8 mouse cellular contexts compared by ENCODE assay signal in the genomic region with DNA sequence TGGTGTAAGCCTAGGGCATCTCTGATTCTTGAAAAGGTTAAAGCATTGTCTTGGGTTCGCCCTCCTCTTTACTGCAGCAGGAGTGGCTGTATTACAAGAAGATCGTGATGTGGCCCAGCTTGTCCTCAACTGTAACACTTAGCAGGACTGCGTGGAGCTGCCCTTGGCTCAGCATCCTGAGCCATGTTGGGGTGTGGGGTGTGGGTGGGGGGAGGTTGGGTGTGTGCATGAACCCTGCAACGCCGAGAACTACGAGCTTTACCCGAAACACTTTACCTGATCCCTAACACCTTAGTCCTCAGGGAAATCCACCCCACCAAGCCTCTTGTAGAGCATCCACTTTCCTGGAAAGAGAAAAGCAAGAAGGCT. TPM values are rescaled to one million over a fixed set of nuclear protein-coding genes. Genes with fewer than 3 reads are reported as not detected.
A peak's percentile ranks its signal among the peaks of the same experiment; 100 is the strongest.
DNase-seq lines count a peak whose midpoint lies in the region; ATAC-seq lines count a peak whose summit lies in the region.

No protein-coding gene starts in this region.

- intact Hi-C loops in heart, postnatal 36 days (cut with DNase I) = loop anchor here (5.0 kb wide), 1 partner anchor 684 kb away; the partner anchor contains the start of gene 2610008E11Rik
- intact Hi-C loops in gastrocnemius, postnatal 14 days (cut with DNase I; ENCODE audit: low total_unique reads) = no loop called here

- H3K4me3 ChIP-seq in heart, embryonic 14.5 days (ENCODE audit: control insufficient read depth in 1 of 2, insufficient read depth in 1 of 2, low read depth in 1 of 2, low read length in 2 of 2) = peak overlapping the region; percentile 64 to 75
- H3K4me3 ChIP-seq in hindbrain, embryonic 14.5 days (replicated peaks; ENCODE audit: low read length) = peak overlapping the region; percentile 74
- peak overlapping the region; percentile 95 for H3K4me3 ChIP-seq in midbrain, embryonic 12.5 days

- 39% methylated on average over 7 of the region's 7 CpGs for WGBS in heart, embryonic 14.5 days
- WGBS in hindbrain, embryonic 14.5 days = 46% methylated on average over 7 of the region's 7 CpGs
- WGBS in midbrain, embryonic 12.5 days = 47% methylated on average over 7 of the region's 7 CpGs

- 0 out of 2 replicates have a peak, but pooled peaks have one; percentile 16 for ATAC-seq in heart, embryonic 14.5 days (ENCODE audit: insufficient number of reproducible peaks, insufficient read depth, low FRiP score, low read depth)
- ATAC-seq in activated CD4-positive, CD25-positive, alpha-beta regulatory T cell, adult 4 months = peak; percentile 8
- ATAC-seq in hindbrain, embryonic 14.5 days (ENCODE audit: low FRiP score) = no peak; the same call in 1 of the 2 replicates
- peak; percentile 78; the same call in 1 of the 2 replicates for ATAC-seq in midbrain, embryonic 12.5 days (ENCODE audit: low FRiP score, low read depth)

- DNase-seq in heart, postnatal 36 days = no peak
- DNase-seq in hindbrain, embryonic 14.5 days (ENCODE audit: low spot score) = no peak
- DNase-seq in gastrocnemius, postnatal 14 days = no peak
- DNase-seq in thymus, postnatal 36 days = no peak
- DNase-seq in adrenal gland, adult 2 months = no peak

- peak overlapping the region; percentile 66 for H3K4me2 ChIP-seq in heart, embryonic 14.5 days (ENCODE audit: low read length)
- H3K4me2 ChIP-seq in hindbrain, embryonic 14.5 days (replicated peaks) = peak overlapping the region; percentile 70
- H3K4me2 ChIP-seq in midbrain, embryonic 12.5 days (replicated peaks) = peak overlapping the region; percentile 77

- H3K27ac ChIP-seq in heart, embryonic 14.5 days (replicated peaks in 1 of 2; ENCODE audit: control insufficient read depth in 1 of 2, insufficient read depth in 1 of 2, low read depth in 2 of 2, low read length in 2 of 2) = no peak overlapping the region; a peak in 1 of 4 replicates
- H3K27ac ChIP-seq in hindbrain, embryonic 14.5 days = peak overlapping the region; percentile 84
- no peak overlapping the region for H3K27ac ChIP-seq in midbrain, embryonic 12.5 days (replicated peaks)

- peaks cover 2 to 8% of the 10 kb centered on the region in 2 experiments; a peak in 2 of 4 replicates for H3K4me1 ChIP-seq in heart, embryonic 14.5 days (ENCODE audit: control insufficient read depth in 2 of 2, insufficient read depth in 2 of 2, low read length in 2 of 2)
- H3K4me1 ChIP-seq in hindbrain, embryonic 14.5 days (replicated peaks; ENCODE audit: control insufficient read depth, insufficient read depth, low read length) = peaks cover 11% of the 10 kb centered on the region
- H3K4me1 ChIP-seq in midbrain, embryonic 12.5 days = peaks cover 10% of the 10 kb centered on the region

- peak overlapping the region; percentile 86; the same call in 1 of the 2 replicates for H3K9ac ChIP-seq in heart, embryonic 14.5 days (ENCODE audit: low read length)
- H3K9ac ChIP-seq in hindbrain, embryonic 14.5 days = peak overlapping the region; percentile 37
- H3K9ac ChIP-seq in midbrain, embryonic 12.5 days (replicated peaks) = peak overlapping the region; percentile 70; the same call in 1 of the 2 replicates

- no peaks in the 10 kb centered on the region for H3K27me3 ChIP-seq in heart, embryonic 14.5 days (ENCODE audit: control insufficient read depth, insufficient read depth, low read length)
- no peaks in the 10 kb centered on the region for H3K27me3 ChIP-seq in hindbrain, embryonic 14.5 days (ENCODE audit: control insufficient read depth, insufficient read depth, low read length)
- H3K27me3 ChIP-seq in midbrain, embryonic 12.5 days = no peaks in the 10 kb centered on the region

- H3K36me3 ChIP-seq in heart, embryonic 14.5 days (ENCODE audit: control insufficient read depth, insufficient read depth, low read length) = peaks cover 30% of the 10 kb centered on the region
- peaks cover 29% of the 10 kb centered on the region for H3K36me3 ChIP-seq in hindbrain, embryonic 14.5 days (replicated peaks; ENCODE audit: control insufficient read depth, insufficient read depth)
- peaks cover 28% of the 10 kb centered on the region for H3K36me3 ChIP-seq in midbrain, embryonic 12.5 days

- no peaks in the 10 kb centered on the region for H3K9me3 ChIP-seq in heart, embryonic 14.5 days (ENCODE audit: control insufficient read depth, low read length)
- no peaks in the 10 kb centered on the region for H3K9me3 ChIP-seq in hindbrain, embryonic 14.5 days (ENCODE audit: control insufficient read depth, low read length)
- no peaks in the 10 kb centered on the region for H3K9me3 ChIP-seq in midbrain, embryonic 12.5 days

RNA-seq across cellular contexts. Expression of gene Rrp1, which starts 0.3 kb away (rescaled TPM):
- 176 and 191 TPM in 2 replicates for polyA plus RNA-seq in heart, embryonic 14.5 days (2014; fragmentation: Nextera tagmentation; extraction: Ambion mirVana)
- 10 to 100 TPM; 93.6 to 97.2 TPM for total RNA-seq in heart, postnatal 36 days (2021)
- 100 to 1,000 TPM in 1 of 2 experiments, 10 to 100 TPM in 1; 92.2 to 124 TPM for polyA plus RNA-seq in activated CD4-positive, CD25-positive, alpha-beta regulatory T cell, adult 4 months (2017; shearing (Covaris generic))
- polyA plus RNA-seq in hindbrain, embryonic 14.5 days (2014; fragmentation: Nextera tagmentation; extraction: Ambion mirVana) = 324 and 336 TPM in 2 replicates
- 320 and 330 TPM in 2 replicates for polyA plus RNA-seq in midbrain, embryonic 12.5 days (2016; fragmentation: Nextera tagmentation; extraction: Ambion mirVana)
- 10 to 100 TPM; 70.5 to 73.9 TPM for total RNA-seq in gastrocnemius, postnatal 14 days (2021)
- total RNA-seq in adrenal gland, adult 2 months (2021) = 100 to 1,000 TPM; 234 to 244 TPM
- polyA plus RNA-seq in adrenal gland, adult 2 months (2012; rRNA removed) = 52.6 and 73.7 TPM in 2 replicates

RNA-seq across cellular contexts. Expression of gene Cstb, which starts 12.3 kb away (rescaled TPM):
- 123 and 124 TPM in 2 replicates for polyA plus RNA-seq in heart, embryonic 14.5 days (2014; fragmentation: Nextera tagmentation; extraction: Ambion mirVana)
- total RNA-seq in heart, postnatal 36 days (2021) = 10 to 100 TPM; 30.4 to 30.6 TPM
- 100 to 1,000 TPM; 166 to 179 TPM for polyA plus RNA-seq in activated CD4-positive, CD25-positive, alpha-beta regulatory T cell, adult 4 months (2017; shearing (Covaris generic))
- 97.3 and 119 TPM in 2 replicates for polyA plus RNA-seq in hindbrain, embryonic 14.5 days (2014; fragmentation: Nextera tagmentation; extraction: Ambion mirVana)
- 112 and 114 TPM in 2 replicates for polyA plus RNA-seq in midbrain, embryonic 12.5 days (2016; fragmentation: Nextera tagmentation; extraction: Ambion mirVana)
- 10 to 100 TPM; 18.5 to 21.2 TPM for total RNA-seq in gastrocnemius, postnatal 14 days (2021)
- total RNA-seq in adrenal gland, adult 2 months (2021) = 100 to 1,000 TPM; 380 to 402 TPM
- polyA plus RNA-seq in adrenal gland, adult 2 months (2012; rRNA removed) = 67.7 and 81.7 TPM in 2 replicates

RNA-seq across cellular contexts. Expression of gene Pdxk, which starts 51.6 kb away (rescaled TPM):
- 4.0 and 4.5 TPM in 2 replicates for polyA plus RNA-seq in heart, embryonic 14.5 days (2014; fragmentation: Nextera tagmentation; extraction: Ambion mirVana)
- total RNA-seq in heart, postnatal 36 days (2021) = 10 to 100 TPM; 10.6 to 11.7 TPM
- 1 to 10 TPM; 5.7 to 8.5 TPM for polyA plus RNA-seq in activated CD4-positive, CD25-positive, alpha-beta regulatory T cell, adult 4 months (2017; shearing (Covaris generic))
- 30.0 and 32.9 TPM in 2 replicates for polyA plus RNA-seq in hindbrain, embryonic 14.5 days (2014; fragmentation: Nextera tagmentation; extraction: Ambion mirVana)
- polyA plus RNA-seq in midbrain, embryonic 12.5 days (2016; fragmentation: Nextera tagmentation; extraction: Ambion mirVana) = 10.0 and 10.9 TPM in 2 replicates
- 1 to 10 TPM; 4.8 to 6.2 TPM for total RNA-seq in gastrocnemius, postnatal 14 days (2021)
- total RNA-seq in adrenal gland, adult 2 months (2021) = 10 to 100 TPM; 21.7 to 31.2 TPM
- 18.7 and 21.3 TPM in 2 replicates for polyA plus RNA-seq in adrenal gland, adult 2 months (2012; rRNA removed)
